Mouse (Mus musculus): Measurements from ENCODE around the gene Ubqlnl. TPM values are rescaled to one million over a fixed set of nuclear protein-coding genes. Genes with fewer than 3 reads are reported as not detected.

Ubqlnl gene
- total RNA-seq, 2 experiments from 2014 or later = not detected

- TF ChIP-seq CTCF (IDR thresholded peaks at IDR 0.05) = no peak
- Histone ChIP-seq H3K4me3 (no peak overlapping the region), H3K27ac (no peak overlapping the region)
- no peak for DNase-seq
- intact Hi-C loops (cut with DNase I) = no loop called here
Measured at GRCm38 (mm10) chr7:104103913-104104756, 46.2 kb downstream of the Ubqlnl start.

Other genes starting within 250 kb of the Ubqlnl start
- not detected for gene Olfr65, start 247.1 kb downstream of the Ubqlnl start, total RNA-seq (2021)
- not detected for gene Olfr631, start 221.7 kb downstream of the Ubqlnl start, total RNA-seq (2021)
- not detected for gene Olfr632, start 216.2 kb downstream of the Ubqlnl start, total RNA-seq (2021)
- not detected for gene Olfr633, start 206.1 kb downstream of the Ubqlnl start, total RNA-seq (2021)
- gene Olfr635, start 179.4 kb downstream of the Ubqlnl start, total RNA-seq (2021) = not detected
- not detected for gene Olfr638, start 151.8 kb downstream of the Ubqlnl start, total RNA-seq (2021)
- under 1 TPM in 1 of 2 experiments, not detected in 1; 0.03 TPM for gene Olfr639, start 133.3 kb downstream of the Ubqlnl start, total RNA-seq (2021)
- not detected for gene Olfr640, start 125.0 kb downstream of the Ubqlnl start, total RNA-seq (2021)
- not detected for gene Olfr641, start 115.1 kb downstream of the Ubqlnl start, total RNA-seq (2021)
- not detected for gene Olfr642, start 97.9 kb downstream of the Ubqlnl start, total RNA-seq (2021)
- gene 4930516K23Rik, start 89.1 kb downstream of the Ubqlnl start, total RNA-seq (2021) = not detected
- gene Olfr644, start 78.7 kb downstream of the Ubqlnl start, total RNA-seq (2021) = not detected
- not detected for gene Olfr645, start 65.1 kb downstream of the Ubqlnl start, total RNA-seq (2021)
- gene Olfr646, start 45.7 kb downstream of the Ubqlnl start, total RNA-seq (2021) = not detected
- gene Ubqln5, start 20.7 kb downstream of the Ubqlnl start, total RNA-seq (2021) = not detected
- not detected for gene Olfr643, start 13.2 kb downstream of the Ubqlnl start, total RNA-seq (2021)
- gene Ubqln3, start 7.3 kb downstream of the Ubqlnl start, total RNA-seq (2021) = not detected
- gene Olfm5, start 14.3 kb upstream of the Ubqlnl start, total RNA-seq (2021) = not detected
- not detected for gene Olfr648, start 32.8 kb upstream of the Ubqlnl start, total RNA-seq (2021)
- not detected for gene Olfr649, start 45.4 kb upstream of the Ubqlnl start, total RNA-seq (2021)
- under 1 TPM in 1 of 2 experiments, not detected in 1; 0.25 TPM for gene Trim6, start 68.2 kb upstream of the Ubqlnl start, total RNA-seq (2021)
- gene Trim34a, start 93.9 kb upstream of the Ubqlnl start, total RNA-seq (2021) = 1 to 10 TPM; 1.0 to 1.3 TPM
- gene Trim5, start 137.5 kb upstream of the Ubqlnl start, total RNA-seq (2021) = under 1 TPM; 0.66 to 0.75 TPM
- 1 to 10 TPM; 2.2 to 3.4 TPM for gene Trim12a, start 164.9 kb upstream of the Ubqlnl start, total RNA-seq (2021)
- gene Trim34b, start 178.9 kb upstream of the Ubqlnl start, total RNA-seq (2021) = not detected
- gene Trim12c, start 202.8 kb upstream of the Ubqlnl start, total RNA-seq (2021) = 1 to 10 TPM; 2.1 to 2.5 TPM
- not detected for gene Trim30b, start 219.3 kb upstream of the Ubqlnl start, total RNA-seq (2021)